Comparison of ENCODE assay signal across 8 mouse cellular contexts in genomic region chr2:121866632-121867050, GRCm38 (mm10). TPM values are rescaled to one million over a fixed set of nuclear protein-coding genes. Genes with fewer than 3 reads are reported as not detected.
DNase-seq lines count a peak whose midpoint lies in the region; ATAC-seq and TF ChIP-seq lines count a peak whose summit lies in the region.

Gene Casc4 (plus strand): TSS chr2:121866970.

- no peaks in the 10 kb centered on the region for H3K79me2 ChIP-seq in CH12.LX (replicated peaks; ENCODE audit: control insufficient read depth, extremely low read depth, insufficient read depth, poor library complexity, severe bottlenecking)

- H3K9me3 ChIP-seq in CH12.LX (replicated peaks; ENCODE audit: low read length), result no peaks in the 10 kb centered on the region
- H3K9me3 ChIP-seq in forebrain, embryonic 14.5 days (replicated peaks; ENCODE audit: control insufficient read depth, low read length), result no peaks in the 10 kb centered on the region
- H3K9me3 ChIP-seq in liver, postnatal 0 days (ENCODE audit: low read length), result no peaks in the 10 kb centered on the region
- no peaks in the 10 kb centered on the region for H3K9me3 ChIP-seq in neural tube, embryonic 15.5 days (replicated peaks)

- dilution Hi-C loops in CH12.LX (cut with MboI; ENCODE audit: extremely low pct_ligation_motif_present, extremely low pct_unique_long_range_greater_than_20kb, low sequenced_read_pairs), result no loop called here

- under 1% methylated on average over 31 of the region's 43 CpGs for WGBS in forebrain, embryonic 14.5 days
- 0% methylated on average over 19 of the region's 43 CpGs for WGBS in liver, postnatal 0 days (ENCODE audit: insufficient replicate concordance)
- WGBS in neural tube, embryonic 15.5 days, result under 1% methylated on average over 32 of the region's 43 CpGs

- H3K36me3 ChIP-seq in CH12.LX (replicated peaks in 1 of 2; ENCODE audit: control insufficient read depth in 1 of 2, insufficient read depth in 1 of 2, low read length in 1 of 2), result peaks cover 0 to 16% of the 10 kb centered on the region in 2 experiments
- H3K36me3 ChIP-seq in forebrain, embryonic 14.5 days (ENCODE audit: control insufficient read depth, insufficient read depth, low read length), result peaks cover 11% of the 10 kb centered on the region
- no peaks in the 10 kb centered on the region for H3K36me3 ChIP-seq in liver, postnatal 0 days (replicated peaks; ENCODE audit: insufficient read depth, low read length)
- no peaks in the 10 kb centered on the region for H3K36me3 ChIP-seq in neural tube, embryonic 15.5 days

- no peak within 1 kb of the TSS for H3K27ac ChIP-seq in CH12.LX (ENCODE audit: insufficient read depth, low read depth)
- peak within 1 kb of the TSS; percentile 72 for H3K27ac ChIP-seq in forebrain, embryonic 14.5 days (ENCODE audit: low read depth, low read length)
- H3K27ac ChIP-seq in liver, postnatal 0 days (ENCODE audit: low read depth), result peak within 1 kb of the TSS; percentile 52; the same call in 1 of the 2 replicates
- peak within 1 kb of the TSS; percentile 98 for H3K27ac ChIP-seq in neural tube, embryonic 15.5 days (replicated peaks)

- peak; percentile 90 for DNase-seq in CH12.LX (ENCODE audit: extremely low read depth)
- DNase-seq in c-Kit-positive CD71-positive TER-119-negative erythroid progenitor cells, embryonic 14.5 days (ENCODE audit: low read depth), result peak; percentile 76
- peak; percentile 98 for DNase-seq in forebrain, embryonic 14.5 days (ENCODE audit: low spot score)
- peak; percentile 83 to 91 for DNase-seq in heart, postnatal 14 days
- DNase-seq in layer of hippocampus, adult 11-12 months (ENCODE audit: low spot score), result peak; percentile 89
- DNase-seq in liver, postnatal 0 days, result peak; percentile 91
- peak; percentile 98 for DNase-seq in testis, postnatal 10 days (ENCODE audit: low spot score)

- no peak for TF ChIP-seq EP300 in CH12.LX (IDR thresholded peaks at IDR 0.05; ENCODE audit: low read length)
- peak; percentile 35; the same call in 1 of the 2 replicates for TF ChIP-seq EP300 in liver, postnatal 0 days (IDR thresholded peaks at IDR 0.05; ENCODE audit: low read depth)

- TF ChIP-seq POLR2A in CH12.LX (IDR thresholded peaks at IDR 0.05; ENCODE audit: low read depth, low read length), result peak; percentile 77

- peak within 1 kb of the TSS; percentile 66 for H3K9ac ChIP-seq in CH12.LX (ENCODE audit: insufficient read depth, low read depth)
- peak within 1 kb of the TSS; percentile 96 for H3K9ac ChIP-seq in forebrain, embryonic 14.5 days (ENCODE audit: low read length)
- H3K9ac ChIP-seq in liver, postnatal 0 days (replicated peaks), result peak within 1 kb of the TSS; percentile 75
- H3K9ac ChIP-seq in neural tube, embryonic 15.5 days (replicated peaks), result peak within 1 kb of the TSS; percentile 93

- H3K27me3 ChIP-seq in CH12.LX (replicated peaks), result peaks cover 13% of the 10 kb centered on the region
- H3K27me3 ChIP-seq in forebrain, embryonic 14.5 days (replicated peaks; ENCODE audit: control insufficient read depth, insufficient read depth, low read length), result no peaks in the 10 kb centered on the region
- H3K27me3 ChIP-seq in liver, postnatal 0 days (ENCODE audit: insufficient read depth, low read length), result peaks cover 7% of the 10 kb centered on the region; the same call in 1 of the 2 replicates
- no peaks in the 10 kb centered on the region for H3K27me3 ChIP-seq in neural tube, embryonic 15.5 days (replicated peaks)

- peak; percentile 97 for ATAC-seq in forebrain, embryonic 14.5 days
- ATAC-seq in liver, postnatal 0 days, result peak; percentile 93
- peak; percentile 96 for ATAC-seq in neural tube, embryonic 15.5 days (ENCODE audit: low FRiP score)

- H3K4me2 ChIP-seq in CH12.LX (ENCODE audit: insufficient read depth, low read depth, poor library complexity, severe bottlenecking), result peak within 1 kb of the TSS; percentile 94
- H3K4me2 ChIP-seq in forebrain, embryonic 14.5 days (ENCODE audit: low read length), result peak within 1 kb of the TSS; percentile 90
- H3K4me2 ChIP-seq in liver, postnatal 0 days (ENCODE audit: low read depth, low read length), result peak within 1 kb of the TSS; percentile 98
- peak within 1 kb of the TSS; percentile 86 for H3K4me2 ChIP-seq in neural tube, embryonic 15.5 days

- peaks cover 0 to 12% of the 10 kb centered on the region in 2 experiments; a peak in 2 of 4 replicates for H3K4me1 ChIP-seq in CH12.LX (ENCODE audit: control insufficient read depth in 1 of 2, insufficient read depth in 2 of 2)
- H3K4me1 ChIP-seq in forebrain, embryonic 14.5 days (ENCODE audit: control insufficient read depth, insufficient read depth, low read length), result peaks cover 7% of the 10 kb centered on the region
- H3K4me1 ChIP-seq in liver, postnatal 0 days (ENCODE audit: insufficient read depth), result peaks cover 12% of the 10 kb centered on the region
- peaks cover 36% of the 10 kb centered on the region for H3K4me1 ChIP-seq in neural tube, embryonic 15.5 days

- no peak for TF ChIP-seq CTCF in CH12.LX (conservative IDR thresholded peaks at IDR 0.05 in 1 of 2, IDR thresholded peaks at IDR 0.05 in 1 of 2; ENCODE audit: low read depth in 2 of 2, low read length in 2 of 2)
- TF ChIP-seq CTCF in liver, postnatal 0 days (IDR thresholded peaks at IDR 0.05; ENCODE audit: low read depth), result no peak

- in situ Hi-C loops in CH12.LX (cut with MboI; ENCODE audit: low pct_ligation_motif_present, low pct_unique_long_range_greater_than_20kb, low sequenced_read_pairs), result no loop called here

- H3K4me3 ChIP-seq in CH12.LX (replicated peaks in 1 of 3; ENCODE audit: low read depth in 2 of 3, low read length in 2 of 3, poor library complexity in 1 of 3), result peak within 1 kb of the TSS; percentile 82 to 95 (median 88)
- H3K4me3 ChIP-seq in forebrain, embryonic 14.5 days (ENCODE audit: low read depth, low read length), result peak within 1 kb of the TSS; percentile 85
- peak within 1 kb of the TSS; percentile 77 for H3K4me3 ChIP-seq in liver, postnatal 0 days (ENCODE audit: low read depth, low read length)
- H3K4me3 ChIP-seq in neural tube, embryonic 15.5 days (replicated peaks), result peak within 1 kb of the TSS; percentile 86

- no peak for TF ChIP-seq RAD21 in CH12.LX (IDR thresholded peaks at IDR 0.05; ENCODE audit: low read depth, low read length)

- intact Hi-C loops in heart, postnatal 14 days (cut with DNase I), result no loop called here

TF ChIP-seq in CH12.LX, 34 proteins besides CTCF, POLR2A, EP300 and RAD21:
- TF ChIP-seq USF2 (conservative IDR thresholded peaks at IDR 0.05; ENCODE audit: low read depth, low read length), result no peak
- peak; percentile 57 for TF ChIP-seq TCF12 (IDR thresholded peaks at IDR 0.05; ENCODE audit: low read depth, low read length)
- TF ChIP-seq UBTF (IDR thresholded peaks at IDR 0.05; ENCODE audit: low read depth, low read length), result no peak
- TF ChIP-seq HCFC1 (IDR thresholded peaks at IDR 0.05; ENCODE audit: low read depth, low read length), result peak; percentile 70
- no peak for TF ChIP-seq ZMIZ1 (IDR thresholded peaks at IDR 0.05; ENCODE audit: low read depth, low read length)
- TF ChIP-seq ELF1 (IDR thresholded peaks at IDR 0.05; ENCODE audit: low read depth, low read length), result peak; percentile 70
- peak; percentile 32; the same call in 1 of the 2 replicates for TF ChIP-seq MAZ (IDR thresholded peaks at IDR 0.05; ENCODE audit: low read depth, low read length)
- TF ChIP-seq JUN (IDR thresholded peaks at IDR 0.05; ENCODE audit: insufficient read depth, low read depth, low read length), result no peak
- peak; percentile 33 for TF ChIP-seq IRF4 (IDR thresholded peaks at IDR 0.05; ENCODE audit: low read depth, low read length)
- 0 out of 2 replicates have a peak, but pooled peaks have one; percentile 28 for TF ChIP-seq NRF1 (IDR thresholded peaks at IDR 0.05; ENCODE audit: low read depth, low read length)
- no peak; the same call in none of the 2 replicates for TF ChIP-seq MXI1 (IDR thresholded peaks at IDR 0.05; ENCODE audit: low read depth, low read length)
- TF ChIP-seq CHD2 (IDR thresholded peaks at IDR 0.05; ENCODE audit: low read length), result peak; percentile 99

RNA-seq across cellular contexts. Expression of gene Casc4, which starts in this region (rescaled TPM):
- 9.3 and 10.9 TPM in 2 replicates for total RNA-seq in CH12.LX (2012; rRNA removed)
- total RNA-seq in CH12.LX (2014; rRNA removed), result 14.4 and 17.2 TPM in 2 replicates
- polyA plus RNA-seq in CH12.LX (2012; ENCODE audit: insufficient read length, low read depth), result 16.5 and 19.7 TPM in 2 replicates
- 15.0 and 17.0 TPM in 2 replicates for polyA plus RNA-seq in forebrain, embryonic 14.5 days (2014; fragmentation: Nextera tagmentation; extraction: Ambion mirVana)
- total RNA-seq in heart, postnatal 14 days (2021), result 10 to 100 TPM; 12.7 to 13.7 TPM
- 4.9 and 5.2 TPM in 2 replicates for polyA plus RNA-seq in liver, postnatal 0 days (2015; fragmentation: Nextera tagmentation; extraction: Ambion mirVana)
- polyA plus RNA-seq in neural tube, embryonic 15.5 days (2015; fragmentation: Nextera tagmentation; extraction: Ambion mirVana), result 31.6 and 42.4 TPM in 2 replicates
